Mouse (Mus musculus): ENCODE results near the gene Itgb1bp2.
A peak's percentile ranks its signal among the peaks of the same experiment; 100 is the strongest.

The Itgb1bp2 gene

GRCm38 (mm10) chrX:101448886-101449475 lies at the start of gene Itgb1bp2:
TSS of gene Itgb1bp2 (plus strand) at chrX:101449088.
- no peak for DNase-seq (ENCODE audit: low read depth, low spot score)

DNA sequence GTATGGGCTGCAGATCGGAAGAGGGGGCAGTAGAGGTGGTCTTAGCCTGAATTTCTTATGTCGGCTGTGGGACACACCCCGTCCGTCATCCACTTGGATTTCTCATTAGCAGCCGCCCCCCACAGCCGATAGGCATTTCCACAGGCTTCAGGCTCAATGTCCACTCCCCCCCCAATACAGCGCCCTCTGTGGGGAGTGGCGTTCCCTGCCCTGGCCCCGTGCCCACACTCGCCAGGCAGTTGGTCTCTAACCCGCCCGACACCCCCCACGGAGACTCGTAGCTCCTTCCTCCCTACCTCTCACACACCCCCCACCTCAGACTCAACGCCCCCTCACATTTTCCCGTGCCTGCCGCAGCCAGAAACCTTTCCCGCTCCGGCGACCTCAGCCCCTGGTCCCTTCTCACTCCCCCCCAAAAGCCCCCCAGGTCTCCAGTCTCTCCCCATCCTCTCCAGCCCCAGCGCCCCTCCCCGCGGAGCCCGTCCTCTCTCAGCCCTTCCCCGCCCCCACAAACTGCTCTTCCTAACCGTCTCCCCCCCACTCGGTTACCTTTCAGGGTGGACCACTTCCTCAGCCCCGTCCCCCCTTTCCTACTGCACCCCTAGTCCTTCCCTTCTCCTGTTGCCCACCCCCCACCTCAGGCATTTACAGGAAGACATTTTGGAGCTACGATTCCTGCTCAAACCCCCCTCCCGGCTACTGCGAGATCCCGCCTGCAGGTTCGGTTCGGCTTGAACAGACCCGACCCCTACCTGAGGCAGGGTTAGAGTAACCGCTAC lies 29.8 kb upstream of the Itgb1bp2 start:
- DNase-seq (ENCODE audit: low read depth, low spot score), result no peak

DNA sequence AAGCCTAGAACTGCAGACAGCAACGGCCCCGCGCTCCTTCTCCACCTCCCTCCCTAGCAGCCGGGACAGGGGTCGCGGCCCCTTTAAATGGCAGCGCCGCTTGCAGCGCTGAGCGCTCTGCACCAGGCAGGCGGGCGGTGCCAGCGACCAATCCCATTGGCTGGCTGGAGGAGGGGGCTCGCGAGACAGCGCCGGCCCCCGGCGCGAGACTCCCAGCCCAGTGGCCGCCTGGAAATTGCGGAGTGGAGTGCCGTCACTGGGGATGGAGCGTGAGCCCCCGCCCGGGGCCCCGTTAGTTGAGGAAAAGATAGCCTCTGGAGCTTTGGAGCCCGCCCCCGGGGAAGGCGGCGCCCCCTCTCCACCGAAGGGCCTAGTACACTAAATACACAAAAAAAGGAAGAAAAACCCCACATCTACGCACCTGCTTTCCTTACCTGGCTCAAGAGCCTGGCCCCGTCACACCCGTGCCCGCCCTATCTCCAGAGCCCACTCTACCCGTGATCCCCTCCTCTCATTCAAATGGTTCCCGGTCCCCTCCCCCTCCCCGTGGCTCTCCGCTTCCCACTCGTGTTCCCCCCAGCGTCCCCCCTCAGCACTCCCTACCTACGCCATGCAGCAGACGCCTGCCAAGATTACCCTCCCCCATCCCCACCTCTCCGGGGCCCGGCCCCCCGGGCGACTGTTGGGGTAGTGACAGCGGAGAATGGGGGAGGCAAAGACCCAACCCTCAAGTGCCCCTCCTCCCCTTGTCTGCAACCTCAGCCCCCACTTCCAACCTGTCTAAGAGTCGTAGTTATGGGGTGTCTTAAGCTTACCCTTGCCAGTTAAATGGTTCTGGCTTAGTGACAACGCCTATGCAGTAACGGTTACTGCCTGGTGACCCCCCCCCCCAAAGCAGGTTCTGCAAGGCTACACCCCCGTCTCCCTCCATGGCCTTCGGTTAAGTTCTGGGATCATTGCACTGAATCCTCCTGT lies 28.9 kb upstream of the Itgb1bp2 start:
- DNase-seq (ENCODE audit: low read depth, low spot score), result peak; percentile 84

DNA sequence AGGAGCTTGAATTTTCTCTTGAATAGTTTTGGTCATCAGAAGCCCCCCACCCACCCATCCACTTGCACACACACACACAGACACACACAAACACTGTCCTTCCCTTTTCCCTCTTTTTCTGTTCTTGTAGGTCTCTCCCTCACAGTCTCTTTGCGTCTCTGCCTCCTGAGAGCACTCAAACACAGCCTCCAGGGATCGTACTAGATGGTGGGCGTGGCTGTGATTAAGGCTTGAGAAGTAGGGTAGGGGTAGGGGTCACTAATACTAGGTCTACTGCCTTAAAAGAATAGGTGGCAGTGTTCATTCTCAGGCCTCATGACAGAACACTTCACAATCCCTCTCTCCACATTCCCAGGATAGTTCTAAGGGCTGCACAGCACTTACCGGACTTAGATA lies 28.2 kb upstream of the Itgb1bp2 start, which contains the start of gene Zmym3:
Zmym3 (minus strand) TSS at position 150 of the 396 bp plus-strand sequence.
- DNase-seq (ENCODE audit: low read depth, low spot score), result no peak

- no peak for DNase-seq (ENCODE audit: low read depth, low spot score)
Measured at GRCm38 (mm10) chrX:101423462-101423861, 25.4 kb upstream of the Itgb1bp2 start.

DNA sequence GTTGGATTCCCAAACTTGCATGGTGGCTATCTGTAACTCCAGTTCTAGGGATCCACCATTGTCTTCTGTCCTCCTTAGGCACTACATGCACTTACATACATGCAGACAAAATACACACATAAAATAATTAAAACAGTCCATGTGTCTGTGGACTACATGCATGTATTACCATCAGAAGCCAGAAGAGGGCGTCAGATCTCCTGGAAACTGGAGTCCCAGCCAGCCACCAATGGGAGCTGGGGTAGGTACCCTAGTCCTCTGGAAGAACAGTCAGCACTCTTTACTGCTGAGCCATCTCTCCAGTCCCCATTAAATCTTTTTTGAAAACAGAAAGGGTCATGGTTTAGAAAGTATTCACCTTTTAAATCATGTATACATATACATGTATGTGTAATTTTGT lies 21.1 kb upstream of the Itgb1bp2 start:
- no peak for DNase-seq (ENCODE audit: low read depth, low spot score)

GRCm38 (mm10) chrX:101428785-101429141 lies 20.1 kb upstream of the Itgb1bp2 start:
- DNase-seq (ENCODE audit: low read depth, low spot score), result no peak

GRCm38 (mm10) chrX:101429142-101429949 lies 19.5 kb upstream of the Itgb1bp2 start, which contains the start of gene Nono:
TSS of gene Nono (plus strand) at chrX:101429318.
- DNase-seq (ENCODE audit: low read depth, low spot score), result peak; percentile 96

GRCm38 (mm10) chrX:101429976-101430375 lies 18.9 kb upstream of the Itgb1bp2 start:
- DNase-seq (ENCODE audit: low read depth, low spot score), result peak; percentile 43

DNA sequence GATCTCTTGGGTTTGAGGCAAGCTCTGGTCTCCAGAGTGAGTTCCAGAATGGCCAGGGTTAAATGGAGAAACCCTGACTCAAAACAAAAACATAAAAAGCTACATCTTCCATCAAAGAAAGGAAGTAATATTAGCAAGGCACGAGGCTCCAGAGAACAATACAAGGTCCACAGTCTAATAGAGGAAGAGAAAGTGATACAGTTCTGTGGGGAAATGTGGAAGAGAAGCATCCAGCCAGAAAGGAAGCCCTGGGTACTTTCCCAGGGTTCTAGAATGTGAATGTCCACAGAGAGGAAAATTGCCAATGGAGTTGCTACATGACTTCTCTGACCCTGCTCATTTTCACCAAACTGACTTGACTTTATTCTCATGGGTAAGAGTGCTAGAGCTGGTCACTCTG lies 2.3 kb downstream of the Itgb1bp2 start:
- no peak for DNase-seq (ENCODE audit: low read depth, low spot score)

DNA sequence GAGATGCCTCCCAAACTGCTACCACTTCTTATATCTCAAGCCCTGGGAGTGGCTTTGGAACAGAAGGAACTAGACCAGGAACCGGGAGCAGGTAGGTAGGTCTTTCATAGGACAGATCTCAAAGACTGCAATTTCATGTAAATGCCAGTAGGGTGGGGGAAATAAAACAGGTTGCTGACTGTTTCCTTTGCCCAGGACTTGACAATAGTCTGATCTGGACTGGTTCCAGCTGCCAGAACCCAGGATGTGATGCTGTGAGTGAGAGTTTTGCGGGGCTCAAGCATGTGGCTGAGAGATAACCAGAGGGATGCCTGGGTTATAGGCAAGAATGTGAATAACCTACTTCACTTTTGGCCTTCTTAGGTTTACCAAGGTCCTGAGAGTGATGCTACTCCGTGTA lies 2.7 kb downstream of the Itgb1bp2 start:
- no peak for DNase-seq (ENCODE audit: low read depth, low spot score)

- no peak for DNase-seq (ENCODE audit: low read depth, low spot score)
Measured at GRCm38 (mm10) chrX:101472202-101472601, 23.3 kb downstream of the Itgb1bp2 start.

- DNase-seq (ENCODE audit: low read depth, low spot score), result no peak
Measured at GRCm38 (mm10) chrX:101481604-101482350, 32.9 kb downstream of the Itgb1bp2 start.

DNA sequence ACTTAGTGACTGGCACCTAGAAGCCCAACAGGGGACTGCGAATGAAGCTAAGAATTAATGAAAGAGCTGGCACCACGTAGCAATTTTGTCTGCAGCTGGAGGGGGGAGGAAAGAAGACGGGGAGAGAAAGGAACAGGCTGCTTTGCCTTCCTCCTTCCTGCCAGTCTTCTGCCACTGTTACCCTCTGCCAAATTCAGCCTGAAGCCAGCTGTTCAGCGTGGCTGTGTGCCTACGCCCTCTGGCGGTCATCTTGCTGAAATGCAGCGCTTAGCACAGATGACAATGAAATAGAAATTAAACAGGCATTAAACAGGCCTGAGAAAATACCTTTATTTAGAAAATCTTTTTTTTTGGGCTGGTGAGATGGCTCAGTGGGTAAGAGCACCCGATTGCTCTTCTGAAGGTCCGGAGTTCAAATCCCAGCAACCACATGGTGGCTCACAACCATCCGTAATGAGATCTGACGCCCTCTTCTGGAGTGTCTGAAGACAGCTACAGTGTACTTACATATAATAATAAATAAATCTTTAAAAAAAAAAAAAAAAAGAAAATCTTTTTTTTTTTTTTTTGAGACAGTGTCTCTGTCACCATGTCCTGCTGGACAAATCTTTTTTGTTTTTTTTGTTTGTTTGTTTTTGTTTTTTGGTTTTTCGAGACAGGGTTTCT lies 37.7 kb downstream of the Itgb1bp2 start:
- peak; percentile 52 for DNase-seq (ENCODE audit: low read depth, low spot score)

All from forelimb bud, embryonic 11.5 days (tissue).